Mouse (Mus musculus) cerebellum, adult 8-10 months (tissue): ENCODE data around the gene Krtap5-5.
"Not testable (repeated sequence)": the region's sequence is repeated elsewhere in the genome, so short reads cannot be mapped to it uniquely, and the experiment has no call there.

Experiments used
- DNase-seq: peaks from one replicate; pipeline ENCODE4 v3.0.0; 2022

Gene Krtap5-5

DNA sequence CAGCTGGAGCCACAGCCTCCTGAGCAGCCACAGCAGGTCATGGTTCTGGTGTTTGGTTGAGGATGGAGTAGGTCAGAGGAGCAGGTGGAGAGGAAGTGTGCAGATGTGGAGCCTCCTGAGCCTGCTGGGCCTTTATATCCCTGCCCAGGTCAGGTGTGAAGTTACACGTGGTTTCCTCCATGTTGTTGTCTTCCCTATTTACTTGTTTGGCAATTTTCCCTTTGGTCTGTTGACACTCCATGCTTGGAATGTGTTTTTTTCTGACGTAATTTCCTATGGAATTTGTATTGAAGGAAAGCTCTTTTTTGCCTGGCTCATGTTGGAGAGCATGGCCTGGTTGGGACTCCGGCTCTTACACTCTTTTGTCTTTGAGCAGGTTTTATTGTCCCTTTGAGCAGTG, at the start of gene Krtap5-5:
Krtap5-5 (minus strand) TSS at position 101 of the 400 bp plus-strand sequence.
- not testable (repeated sequence) for DNase-seq

- DNase-seq, result not testable (repeated sequence)
Observed at GRCm38 (mm10) chr7:142279291-142279690, 49.5 kb upstream of the Krtap5-5 start.

GRCm38 (mm10) chr7:142278183-142278582, 48.4 kb upstream of the Krtap5-5 start:
- peak; percentile 47 for DNase-seq

DNA sequence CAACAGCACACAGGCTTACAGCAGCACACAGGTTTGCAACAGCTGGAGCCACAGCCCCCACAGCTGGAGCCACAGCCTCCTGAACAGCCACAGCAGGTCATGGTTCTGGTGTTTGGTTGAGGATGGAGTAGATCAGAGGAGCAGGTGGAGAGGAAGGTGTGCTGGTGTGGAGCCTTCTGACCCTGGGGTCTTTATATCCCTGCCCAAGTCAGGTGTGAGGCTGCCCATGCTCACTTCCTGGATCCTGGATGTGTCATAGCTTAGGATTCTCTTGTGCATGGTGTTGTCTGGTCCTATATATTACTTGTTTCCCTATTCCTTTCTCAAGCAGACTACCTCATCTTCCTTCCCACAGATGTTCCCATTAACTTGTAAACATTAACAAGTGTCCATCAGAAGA, 44.5 kb upstream of the Krtap5-5 start, which contains the start of gene Gm4559:
Gm4559 (minus strand) TSS at position 101 of the 400 bp plus-strand sequence.
- not testable (repeated sequence) for DNase-seq

- not testable (repeated sequence) for DNase-seq
Observed at GRCm38 (mm10) chr7:142258254-142258653, 28.5 kb upstream of the Krtap5-5 start, which contains the start of gene Gm2431. Gene Gm2431, minus strand, starts transcription at chr7:142258354.

DNA sequence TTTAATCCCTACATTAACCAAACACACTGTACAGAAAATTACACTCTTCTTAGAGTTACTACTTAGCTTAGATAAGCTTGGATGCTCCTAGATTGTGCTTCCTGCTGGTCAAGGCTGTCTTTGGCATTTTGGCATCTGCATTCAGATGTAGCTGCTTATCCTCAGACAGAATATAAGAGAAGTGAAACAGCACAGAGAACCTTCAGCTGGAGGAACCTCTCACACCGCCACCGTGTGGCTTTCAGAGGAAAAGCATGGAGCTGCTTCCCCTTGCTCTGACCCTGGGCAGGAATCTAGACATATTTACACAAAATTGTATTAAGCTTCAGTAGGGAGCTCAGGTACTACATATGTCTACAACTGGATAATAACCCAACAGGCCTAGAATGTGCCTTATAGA, 25.7 kb upstream of the Krtap5-5 start:
- peak; percentile 14 for DNase-seq

GRCm38 (mm10) chr7:142249824-142250223, 20.1 kb upstream of the Krtap5-5 start:
- DNase-seq, result peak; percentile 1

- no peak for DNase-seq
Observed at GRCm38 (mm10) chr7:142240978-142241377, 11.2 kb upstream of the Krtap5-5 start, which contains the start of gene Gm40460. Gene Gm40460, minus strand, starts transcription at chr7:142241078.

GRCm38 (mm10) chr7:142231540-142231939, 1.8 kb upstream of the Krtap5-5 start:
- no peak for DNase-seq

DNA sequence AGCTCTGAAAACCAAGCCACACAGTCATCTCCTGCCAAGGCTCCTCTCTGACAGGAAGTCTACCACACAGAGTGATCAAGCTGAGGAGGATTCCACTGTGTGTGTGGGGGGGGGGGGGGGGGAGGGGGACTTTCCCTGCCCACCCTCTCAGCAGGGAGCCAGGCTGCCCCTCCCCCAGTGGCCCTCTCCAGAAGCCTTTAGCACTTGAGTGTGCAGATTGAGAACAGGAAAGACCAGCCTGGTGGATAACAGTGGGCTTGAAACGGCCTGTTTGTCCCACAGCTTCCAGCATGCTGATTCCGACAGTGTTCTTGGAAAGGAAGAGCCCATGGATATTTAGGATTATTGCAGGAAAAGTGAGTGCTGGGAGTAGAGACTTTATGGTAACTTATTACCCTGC, 5.3 kb downstream of the Krtap5-5 start:
- DNase-seq, result no peak

DNA sequence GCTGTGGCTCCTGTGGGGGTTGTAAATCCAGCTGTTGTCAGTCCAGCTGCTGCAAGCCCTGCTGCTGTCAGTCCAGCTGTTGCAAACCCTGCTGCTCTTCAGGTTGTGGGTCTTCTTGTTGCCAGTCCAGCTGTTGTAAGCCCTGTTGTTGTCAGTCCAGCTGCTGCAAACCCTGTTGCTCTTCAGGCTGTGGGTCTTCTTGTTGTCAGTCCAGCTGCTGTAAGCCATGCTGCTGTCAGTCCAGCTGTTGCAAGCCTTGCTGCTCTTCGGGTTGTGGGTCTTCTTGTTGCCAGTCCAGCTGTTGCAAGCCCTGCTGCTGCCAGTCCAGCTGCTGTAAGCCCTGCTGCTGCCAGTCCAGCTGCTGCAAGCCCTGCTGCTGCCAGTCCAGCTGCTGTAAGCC, 17.6 kb downstream of the Krtap5-5 start:
- DNase-seq, result not testable (repeated sequence)

GRCm38 (mm10) chr7:142211559-142211958, 18.2 kb downstream of the Krtap5-5 start, which contains the start of gene Gm7579:
Gene Gm7579, plus strand, starts transcription at chr7:142211859.
- DNase-seq, result no peak

GRCm38 (mm10) chr7:142206891-142207290, 22.9 kb downstream of the Krtap5-5 start:
- not testable (repeated sequence) for DNase-seq

DNA sequence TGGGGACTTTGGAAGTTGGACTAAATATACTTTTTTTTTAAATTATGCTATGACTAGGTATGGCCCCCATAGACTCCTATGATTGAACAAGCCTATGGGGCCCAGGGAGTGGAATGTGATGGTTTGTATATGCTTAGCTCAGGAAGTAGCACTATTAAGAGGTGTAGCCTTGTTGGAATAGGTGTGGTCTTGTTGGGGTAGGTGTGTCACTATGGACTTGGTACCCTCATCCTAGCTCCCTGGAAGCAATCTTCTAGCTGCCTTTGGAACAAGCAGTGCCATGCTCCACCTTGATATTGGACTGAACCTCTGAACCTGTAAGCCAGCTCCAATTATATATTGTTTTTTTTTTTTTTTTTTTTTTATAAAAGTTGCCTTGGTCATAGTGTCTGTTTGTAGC, 24.3 kb downstream of the Krtap5-5 start:
- DNase-seq, result no peak

- no peak for DNase-seq
Observed at GRCm38 (mm10) chr7:142201064-142201463, 28.7 kb downstream of the Krtap5-5 start, which contains the start of gene Krtap5-3. Gene Krtap5-3, plus strand, starts transcription at chr7:142201364.

- DNase-seq, result no peak
Observed at GRCm38 (mm10) chr7:142198748-142199147, 31.0 kb downstream of the Krtap5-5 start.

DNA sequence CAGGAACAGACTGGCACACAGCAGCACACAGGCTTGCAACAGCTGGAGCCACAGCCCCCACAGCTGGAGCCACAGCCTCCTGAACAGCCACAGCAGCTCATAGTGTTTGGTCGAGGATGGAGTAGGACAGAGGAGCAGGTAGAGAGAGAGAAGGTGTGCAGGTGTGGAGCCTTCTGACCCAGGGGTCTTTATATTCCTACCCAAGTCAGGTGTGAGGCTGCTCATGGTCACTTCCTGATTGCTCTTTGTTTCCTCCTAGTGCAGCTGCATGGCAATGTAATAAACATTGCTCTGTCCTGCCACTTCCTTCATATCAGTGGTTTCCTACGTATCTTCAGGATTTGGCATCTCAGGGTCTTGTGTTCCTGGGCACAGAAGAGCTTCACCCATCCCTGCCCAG, 39.5 kb downstream of the Krtap5-5 start, which contains the start of gene Gm10153:
Gm10153 (minus strand) TSS at position 101 of the 400 bp plus-strand sequence.
- no peak for DNase-seq

DNA sequence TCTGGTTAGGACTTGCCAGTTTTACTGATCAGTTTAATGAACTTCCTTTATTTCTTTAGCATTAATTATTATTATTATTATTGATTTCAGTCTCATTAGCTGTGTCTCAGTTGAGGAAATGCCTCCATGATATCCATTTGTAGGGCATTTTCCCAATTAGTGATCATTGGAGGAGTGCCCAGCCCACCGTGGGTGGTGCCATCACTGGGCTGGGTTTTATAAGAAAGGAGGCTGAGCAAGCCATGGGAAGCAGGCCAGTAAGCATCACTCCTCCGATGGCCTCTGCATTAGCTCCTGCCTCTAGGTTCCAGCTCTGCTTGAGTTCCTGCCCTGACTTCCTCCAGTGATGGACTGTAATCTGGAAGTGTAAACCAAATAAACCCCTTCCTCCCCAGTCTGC, 41.6 kb downstream of the Krtap5-5 start:
- DNase-seq, result no peak

- DNase-seq, result no peak
Observed at GRCm38 (mm10) chr7:142181021-142181420, 48.8 kb downstream of the Krtap5-5 start.
